Mouse (Mus musculus): ENCODE results near the gene Tapbp. TPM values are rescaled to one million over a fixed set of nuclear protein-coding genes. Genes with fewer than 3 reads are reported as not detected.

The Tapbp gene
- total RNA-seq, 2 experiments from 2014 or later, result 41.3 to 44.2 TPM

- no peak for TF ChIP-seq CTCF (IDR thresholded peaks at IDR 0.05)
- Histone ChIP-seq H3K4me3 (peak overlapping the region; percentile 76), H3K27ac (peak overlapping the region; percentile 90)
- intact Hi-C loops (cut with DNase I), result loop anchor here (1.0 kb wide), 1 partner anchor 18 kb away; the partner anchor contains the start of gene Kifc1
- DNase-seq (ENCODE audit: extremely low spot score in 1 of 2, low spot score in 2 of 2), result peak; percentile 53 to 59
These were observed 7.2 kb upstream of the Tapbp start for GRCm38 (mm10) chr17:33908331-33909076.

GRCm38 (mm10) chr17:33909077-33909868 is 6.4 kb upstream of the Tapbp start, which contains the start of gene Daxx:
Gene Daxx, plus strand, starts transcription at chr17:33909414.
- peak within 1 kb of the TSS; percentile 90 for H3K27ac ChIP-seq
- intact Hi-C loops (cut with DNase I), result loop anchor here (1.0 kb wide), 1 partner anchor 19 kb away; the partner anchor contains the start of gene Kifc1
- peak within 1 kb of the TSS; percentile 76 for H3K4me3 ChIP-seq
- DNase-seq (ENCODE audit: extremely low spot score in 1 of 2, low spot score in 2 of 2), result peak; percentile 98 to 99
- TF ChIP-seq CTCF (IDR thresholded peaks at IDR 0.05), result no peak

- no peak for TF ChIP-seq CTCF (IDR thresholded peaks at IDR 0.05)
- intact Hi-C loops (cut with DNase I), result loop anchor here (1.0 kb wide), 1 partner anchor 20 kb away; the partner anchor contains the start of gene Kifc1
- no peak for DNase-seq (ENCODE audit: extremely low spot score in 1 of 2, low spot score in 2 of 2)
- Histone ChIP-seq H3K27ac (peak overlapping the region; percentile 90), H3K4me3 (peak overlapping the region; percentile 76)
These were observed 5.8 kb upstream of the Tapbp start for GRCm38 (mm10) chr17:33909869-33910250.

GRCm38 (mm10) chr17:33910346-33911051 is 5.2 kb upstream of the Tapbp start:
- no peak for DNase-seq (ENCODE audit: extremely low spot score in 1 of 2, low spot score in 2 of 2)

DNA sequence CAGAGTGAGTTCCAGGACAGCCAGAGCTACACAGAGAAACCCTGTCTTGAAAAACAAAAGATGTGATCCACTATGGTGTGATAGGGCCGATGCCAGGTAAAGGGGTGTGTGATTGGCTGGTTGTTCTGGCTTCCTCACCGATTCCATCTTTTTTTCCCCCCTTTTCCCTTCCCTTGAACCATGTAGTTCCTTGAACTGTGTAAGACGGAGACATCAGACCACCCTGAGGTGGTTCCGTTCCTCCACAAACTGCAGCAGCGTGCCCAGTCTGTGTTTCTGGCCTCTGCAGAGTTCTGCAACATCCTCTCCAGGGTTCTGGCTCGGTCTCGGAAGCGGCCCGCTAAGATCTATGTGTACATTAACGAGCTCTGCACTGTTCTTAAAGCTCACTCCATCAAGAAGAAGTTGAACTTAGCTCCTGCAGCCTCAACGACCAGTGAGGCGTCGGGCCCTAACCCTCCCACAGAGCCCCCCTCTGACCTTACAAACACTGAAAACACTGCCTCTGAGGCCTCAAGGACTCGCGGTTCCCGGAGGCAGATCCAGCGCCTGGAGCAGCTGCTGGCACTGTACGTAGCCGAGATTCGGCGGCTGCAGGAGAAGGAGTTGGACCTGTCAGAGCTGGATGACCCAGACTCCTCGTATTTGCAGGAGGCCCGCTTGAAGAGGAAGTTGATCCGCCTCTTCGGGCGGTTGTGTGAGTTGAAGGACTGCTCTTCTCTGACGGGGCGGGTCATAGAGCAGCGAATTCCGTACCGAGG is 4.5 kb upstream of the Tapbp start:
- intact Hi-C loops (cut with DNase I), result no loop called here
- Histone ChIP-seq H3K27ac (no peak overlapping the region), H3K4me3 (no peak overlapping the region)
- no peak for TF ChIP-seq CTCF (IDR thresholded peaks at IDR 0.05)
- peak in 1 of 2 experiments; percentile 8 for DNase-seq (ENCODE audit: extremely low spot score in 1 of 2, low spot score in 2 of 2)

More at GRCm38 (mm10) chr17:33910346-33911051, 5.2 kb upstream of the Tapbp start:
- peak overlapping the region; percentile 90 for H3K27ac ChIP-seq
- intact Hi-C loops (cut with DNase I), result no loop called here
- peak; percentile 19 for TF ChIP-seq CTCF (IDR thresholded peaks at IDR 0.05)
- H3K4me3 ChIP-seq, result peak overlapping the region; percentile 76

GRCm38 (mm10) chr17:33911813-33912414 is 3.8 kb upstream of the Tapbp start:
- H3K27ac ChIP-seq, result no peak overlapping the region
- no peak overlapping the region for H3K4me3 ChIP-seq
- DNase-seq (ENCODE audit: extremely low spot score in 1 of 2, low spot score in 2 of 2), result no peak
- no peak for TF ChIP-seq CTCF (IDR thresholded peaks at IDR 0.05)
- intact Hi-C loops (cut with DNase I), result no loop called here

- H3K4me3 ChIP-seq, result no peak overlapping the region
- no peak overlapping the region for H3K27ac ChIP-seq
- no peak for TF ChIP-seq CTCF (IDR thresholded peaks at IDR 0.05)
- DNase-seq (ENCODE audit: extremely low spot score in 1 of 2, low spot score in 2 of 2), result no peak
- intact Hi-C loops (cut with DNase I), result no loop called here
These were observed 2.4 kb upstream of the Tapbp start for GRCm38 (mm10) chr17:33913264-33913663.

- DNase-seq (ENCODE audit: extremely low spot score in 1 of 2, low spot score in 2 of 2), result no peak
- no peak overlapping the region for H3K4me3 ChIP-seq
- no peak overlapping the region for H3K27ac ChIP-seq
- intact Hi-C loops (cut with DNase I), result no loop called here
- no peak for TF ChIP-seq CTCF (IDR thresholded peaks at IDR 0.05)
These were observed 1.8 kb upstream of the Tapbp start for GRCm38 (mm10) chr17:33913905-33914304.

GRCm38 (mm10) chr17:33914969-33915391 is 719 bp upstream of the Tapbp start:
- Histone ChIP-seq H3K27ac (no peak overlapping the region), H3K4me3 (no peak overlapping the region; the same call in 1 of the 2 replicates)
- intact Hi-C loops (cut with DNase I), result no loop called here
- TF ChIP-seq CTCF (IDR thresholded peaks at IDR 0.05), result no peak; the same call in 1 of the 2 replicates
- DNase-seq (ENCODE audit: extremely low spot score in 1 of 2, low spot score in 2 of 2), result no peak

- DNase-seq (ENCODE audit: extremely low spot score in 1 of 2, low spot score in 2 of 2), result no peak
- Histone ChIP-seq H3K27ac (peak overlapping the region; percentile 44; the same call in 1 of the 2 replicates), H3K4me3 (peak overlapping the region; percentile 56)
- intact Hi-C loops (cut with DNase I), result no loop called here
- TF ChIP-seq CTCF (IDR thresholded peaks at IDR 0.05), result no peak
These were observed 595 bp downstream of the Tapbp start for GRCm38 (mm10) chr17:33916294-33916693.
